Mouse (Mus musculus) cerebellum, adult (tissue): ENCODE measurements around the gene Itm2a.

ENCODE experiments used
- ATAC-seq: cut with Nextera tagmentation; 2 replicates; pipeline ENCODE4 v1.9.2; 2017; ENCODE audit warnings: mild to moderate bottlenecking, moderate library complexity, mixed read lengths; ENCODE audit not compliant: insufficient number of reproducible peaks, low FRiP score, low TSS enrichment

The Itm2a gene

DNA sequence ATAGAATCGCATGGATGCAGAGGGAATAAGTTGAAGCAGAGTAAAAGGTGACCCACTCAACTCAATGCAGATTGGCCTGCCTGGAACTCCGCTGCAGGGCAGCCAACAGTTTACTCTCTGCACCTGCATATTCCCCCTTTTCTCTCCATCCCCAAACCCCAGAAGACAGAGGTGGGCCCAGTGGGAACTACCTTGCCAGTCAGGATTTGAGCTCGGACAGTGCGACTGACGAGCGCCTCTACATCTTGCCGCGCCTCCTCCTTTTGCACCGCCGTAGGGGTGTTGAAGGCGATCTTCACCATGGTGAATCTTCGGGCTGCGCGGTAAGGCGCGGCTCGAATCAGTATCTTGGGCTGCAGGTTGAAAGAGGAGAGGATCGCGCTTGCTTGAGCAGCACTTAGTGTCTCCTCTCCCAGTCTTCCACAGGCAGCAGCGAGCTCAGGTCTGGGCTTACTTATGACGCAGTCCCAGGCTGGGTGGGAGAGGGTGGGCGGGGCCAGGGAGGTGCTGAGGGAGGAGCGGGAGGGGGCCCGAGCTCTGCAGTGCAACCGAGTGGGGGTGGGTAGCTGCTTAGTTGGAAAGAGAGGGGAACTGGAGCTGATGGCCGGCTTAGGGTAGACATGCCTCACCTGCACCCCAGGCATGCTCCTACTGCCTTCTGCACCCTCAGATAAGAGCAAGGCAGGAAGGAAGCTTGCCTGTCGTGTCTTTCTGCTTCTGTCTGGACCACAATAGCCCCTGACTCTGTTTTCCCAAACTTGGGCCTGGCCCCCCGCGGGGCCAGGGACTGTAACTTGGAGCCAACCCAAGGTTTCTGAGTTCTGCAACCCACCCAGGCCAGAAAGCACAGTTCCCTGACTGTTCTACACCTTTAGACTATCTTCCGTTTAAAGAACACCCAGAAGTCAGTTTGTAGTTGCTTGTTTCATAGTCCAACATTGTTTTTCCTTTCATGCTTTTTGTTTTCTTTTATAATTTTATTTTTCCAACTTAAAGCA is at the start of gene Itm2a:
Gene Itm2a (minus strand): TSS at position 462 of the 998 bp plus-strand sequence.
- peak; percentile 66; the same call in 1 of the 2 replicates for ATAC-seq

DNA sequence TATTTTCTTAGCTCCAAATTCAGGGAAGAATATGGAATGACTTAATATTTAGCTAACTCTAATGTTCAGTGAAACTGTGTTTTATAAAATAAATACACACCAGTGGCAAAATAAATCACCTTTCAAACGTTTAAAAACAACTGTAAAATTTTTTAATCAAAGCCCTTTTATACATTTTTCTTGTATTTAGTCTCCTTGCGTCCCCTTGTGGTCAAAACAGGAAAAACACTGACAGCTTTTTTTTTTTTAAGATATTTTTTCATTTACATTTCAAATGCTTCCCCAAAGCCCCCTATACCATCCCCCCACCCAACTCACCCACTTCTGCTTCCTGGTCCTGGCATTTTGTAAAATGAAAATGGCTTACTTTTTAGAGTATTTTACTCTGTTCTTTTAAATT is 32.7 kb upstream of the Itm2a start:
- no peak for ATAC-seq

GRCm38 (mm10) chrX:107421304-107421703 is 18.1 kb upstream of the Itm2a start:
- ATAC-seq = no peak

DNA sequence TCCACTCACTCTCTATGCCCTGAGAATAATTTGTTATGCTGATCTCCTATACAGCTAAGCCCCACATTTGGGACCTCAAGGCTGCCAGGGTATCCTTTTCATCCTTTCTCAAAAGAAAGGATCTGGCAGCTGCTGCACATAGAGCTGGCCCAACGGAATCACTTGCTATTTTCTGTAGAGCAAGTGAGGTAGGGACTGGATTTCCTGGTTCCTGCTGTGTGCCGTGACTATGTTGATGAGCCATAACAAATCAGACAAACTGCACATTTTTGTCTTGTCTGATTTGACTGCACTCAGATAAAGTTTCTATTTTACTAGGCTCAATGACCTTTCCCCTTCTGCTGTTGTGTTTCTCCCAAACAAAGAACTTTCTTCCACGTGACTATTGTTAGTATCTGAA is 14.2 kb upstream of the Itm2a start:
- no peak for ATAC-seq

DNA sequence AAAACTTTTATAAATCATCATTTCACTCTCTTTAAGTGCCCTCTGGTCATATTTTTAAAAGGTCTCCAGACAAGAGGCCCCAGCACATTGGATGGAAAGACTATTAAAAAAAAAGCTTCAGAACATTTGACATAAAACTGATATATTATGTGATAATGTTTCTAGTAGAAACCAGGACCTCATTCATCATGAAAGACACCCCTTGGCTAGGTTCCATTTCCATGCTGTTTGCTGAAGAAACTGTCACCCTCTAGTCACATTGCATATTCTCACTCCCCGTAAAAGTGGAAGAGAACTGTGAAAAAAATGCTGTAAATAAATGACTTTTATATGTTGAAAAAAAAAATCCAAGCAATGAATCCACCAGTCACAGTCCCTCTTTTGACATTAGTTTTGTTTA is 12.8 kb upstream of the Itm2a start:
- no peak for ATAC-seq

DNA sequence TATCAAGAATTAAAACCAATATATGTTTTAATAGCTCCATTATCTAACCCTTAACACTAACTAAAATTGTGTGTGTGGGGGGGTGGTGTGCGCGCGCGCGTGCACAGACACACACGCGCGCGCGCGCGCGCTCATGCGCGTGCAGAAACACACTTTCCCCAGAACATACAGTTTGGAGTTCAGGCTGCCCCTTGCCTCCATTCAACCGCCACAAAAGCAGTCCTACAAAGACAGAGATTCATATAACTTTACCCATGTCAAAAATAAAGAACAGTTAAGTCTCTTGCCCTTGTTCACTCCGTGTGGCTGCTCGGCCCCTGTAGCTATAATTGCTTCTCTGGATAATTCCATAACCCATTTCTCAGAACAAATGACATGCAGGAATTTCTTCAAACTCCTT is 695 bp downstream of the Itm2a start:
- ATAC-seq = no peak

DNA sequence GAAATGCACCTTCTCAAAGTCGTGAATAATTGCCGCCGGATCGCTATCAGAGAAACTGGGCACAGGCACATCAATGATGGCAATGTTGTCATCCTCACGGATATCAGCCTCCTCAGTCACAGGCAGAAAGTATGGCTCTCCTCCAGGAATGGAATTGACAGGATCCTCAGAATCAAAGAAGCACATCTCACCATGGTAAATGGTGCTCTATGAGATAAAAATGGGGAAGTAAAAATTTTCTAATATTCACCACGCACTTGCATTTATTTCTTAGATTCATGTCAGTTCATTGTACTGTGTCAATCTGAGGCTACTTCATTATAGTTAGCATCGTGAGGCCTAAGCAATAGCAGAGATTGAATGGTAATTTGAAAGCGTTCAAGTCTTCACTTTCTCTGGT is 4.1 kb downstream of the Itm2a start:
- no peak for ATAC-seq

DNA sequence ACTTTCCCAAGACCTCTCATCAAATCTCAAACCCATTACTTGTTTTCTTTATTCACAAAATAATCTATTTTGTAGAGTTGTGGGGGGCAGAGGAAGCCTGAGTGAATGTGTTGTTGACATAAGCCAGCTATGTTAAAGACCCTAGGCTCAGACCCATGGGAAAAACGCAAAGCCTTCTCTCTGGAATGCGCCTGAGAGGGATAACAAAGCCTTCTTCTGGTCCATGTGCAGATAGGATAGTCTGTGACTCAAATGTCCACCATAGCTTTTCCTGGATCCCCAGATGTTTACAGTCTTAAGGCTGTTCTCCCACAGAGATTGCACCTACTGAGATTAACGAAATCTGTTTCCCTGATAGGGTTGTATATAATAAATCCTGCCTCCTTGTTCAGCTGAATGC is 9.9 kb downstream of the Itm2a start:
- no peak for ATAC-seq

- no peak for ATAC-seq
Observed at GRCm38 (mm10) chrX:107375329-107375728, 27.8 kb downstream of the Itm2a start.
